Mouse (Mus musculus) brain, embryonic 14.5 days (tissue): ENCODE results near the gene Epn1.

ENCODE experiments used
- CTCF ChIP-seq: fragments of 200-500 bp; IDR thresholded peaks from 2 replicates; pipeline ENCODE4 v1.5.1; 2012; ENCODE audit warnings: inconsistent platforms, mild to moderate bottlenecking, moderate library complexity, borderline replicate concordance; ENCODE audit not compliant: insufficient read depth, insufficient read length; ENCODE audit errors: extremely low read depth
- POLR2A ChIP-seq: fragments of 200-500 bp; IDR thresholded peaks from 2 replicates; pipeline ENCODE4 v1.6.1; 2012; ENCODE audit warnings: mild to moderate bottlenecking, inconsistent platforms, borderline replicate concordance; ENCODE audit not compliant: poor library complexity, insufficient read depth, insufficient read length, severe bottlenecking; ENCODE audit errors: extremely low read depth

DNA sequence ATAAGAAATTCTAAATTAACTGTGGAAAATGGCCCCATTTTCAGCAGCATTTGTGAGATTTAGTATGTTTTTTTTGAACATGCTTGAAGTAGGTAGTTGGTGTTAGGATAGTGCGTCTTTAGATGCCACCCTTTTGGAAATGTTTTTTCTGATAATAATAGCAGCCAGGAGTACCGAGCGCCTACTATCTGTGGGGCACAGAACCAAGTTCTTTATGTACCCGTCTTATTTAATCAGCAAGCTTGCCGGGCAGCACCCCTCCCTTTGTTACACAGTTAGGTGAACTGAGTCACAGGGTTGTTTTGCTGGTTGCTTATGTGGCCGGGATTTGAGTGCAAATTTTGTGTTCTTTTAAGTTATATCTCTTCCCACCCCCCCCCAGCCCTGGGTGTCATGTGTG lies 1.2 kb downstream of the Epn1 start:
- TF ChIP-seq CTCF: no peak
- no peak for TF ChIP-seq POLR2A
